Mouse (Mus musculus): ENCODE measurements around the gene Gm20388.

DNA sequence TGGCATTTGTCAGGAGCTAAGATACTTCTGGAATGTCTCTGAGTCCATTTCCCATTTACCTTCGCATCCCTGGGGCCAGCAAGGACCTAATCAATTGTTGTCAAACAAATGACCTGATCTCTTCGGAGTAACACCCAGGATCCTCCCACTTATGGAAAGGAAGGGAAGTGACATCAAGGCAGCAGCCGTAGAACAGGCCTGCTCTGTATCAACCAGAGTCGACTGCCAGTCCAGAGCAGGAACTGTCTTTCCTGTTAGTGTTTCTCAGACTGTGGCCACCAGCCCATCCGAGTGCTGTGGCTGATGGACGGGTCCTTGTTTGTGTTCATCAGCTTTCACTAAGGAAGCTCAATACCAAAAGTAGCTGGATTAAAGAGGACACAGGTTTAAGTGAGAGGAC, 213.6 kb downstream of the Gm20388 start:
- TF ChIP-seq POLR2A (IDR thresholded peaks at IDR 0.05; ENCODE audit: insufficient read depth, low read depth, low read length) (no peak), CTCF (IDR thresholded peaks at IDR 0.05; ENCODE audit: insufficient read depth, low read depth, low read length) (no peak)

Data from olfactory bulb, adult 2 months (tissue).